Mouse (Mus musculus) lung, adult 2 months (tissue): Measurements from ENCODE around the gene Ccnb2. TPM values are rescaled to one million over a fixed set of nuclear protein-coding genes. Genes with fewer than 3 reads are reported as not detected.

ENCODE experiments used
- DNase-seq: peaks from one replicate; pipeline ENCODE4 v3.0.0; 2022
- H3K4me1 ChIP-seq: fragments of 200-500 bp; 2 replicates; pipeline ENCODE4 v1.6.1; 2011; ENCODE audit warnings: low read length; ENCODE audit not compliant: control insufficient read depth, insufficient read depth
- H3K4me3 ChIP-seq: fragments of 200-500 bp; replicated peaks from 2 replicates; pipeline ENCODE3; 2011; ENCODE audit warnings: low read depth, mild to moderate bottlenecking, control low read depth, low read length; ENCODE audit errors: extremely low read depth
- CTCF ChIP-seq: fragments of 200-500 bp; IDR thresholded peaks from 2 replicates; pipeline ENCODE4 v1.5.1; 2011; ENCODE audit warnings: mild to moderate bottlenecking, low read length, control low read depth; ENCODE audit not compliant: insufficient read depth
- POLR2A ChIP-seq: fragments of 200-500 bp; IDR thresholded peaks from 2 replicates; pipeline ENCODE4 v1.6.1; 2011; ENCODE audit warnings: low read depth, mild to moderate bottlenecking, control low read depth, low read length, borderline replicate concordance; ENCODE audit errors: extremely low read depth
- WGBS: fragments of 180-500 bp; shearing (Covaris S2); methylation state at CpG from one replicate; pipeline ENCODE4 v1.1.7; 2018; 5-methylcytosine and 5-hydroxymethylcytosine counted together
- polyA plus RNA-seq: library from polyadenylated mRNA; depleted of rRNA; stranded (reverse); fragments of >200 nt; gene quantifications from 2 replicates; pipeline ENCODE4 v1.2.3, GENCODE M21; 2012; rRNA removed

The Ccnb2 gene
- polyA plus RNA-seq, 1 experiment: 2.1 TPM

- TF ChIP-seq POLR2A (no peak), CTCF (no peak)
- H3K4me3 ChIP-seq: no peak overlapping the region
- DNase-seq: no peak
- no peaks in the 10 kb centered on the region for H3K4me1 ChIP-seq
- WGBS: 96% methylated on average over 8 of the region's 8 CpGs
These were observed 56.6 kb downstream of the Ccnb2 start for GRCm38 (mm10) chr9:70364741-70365140.

DNA sequence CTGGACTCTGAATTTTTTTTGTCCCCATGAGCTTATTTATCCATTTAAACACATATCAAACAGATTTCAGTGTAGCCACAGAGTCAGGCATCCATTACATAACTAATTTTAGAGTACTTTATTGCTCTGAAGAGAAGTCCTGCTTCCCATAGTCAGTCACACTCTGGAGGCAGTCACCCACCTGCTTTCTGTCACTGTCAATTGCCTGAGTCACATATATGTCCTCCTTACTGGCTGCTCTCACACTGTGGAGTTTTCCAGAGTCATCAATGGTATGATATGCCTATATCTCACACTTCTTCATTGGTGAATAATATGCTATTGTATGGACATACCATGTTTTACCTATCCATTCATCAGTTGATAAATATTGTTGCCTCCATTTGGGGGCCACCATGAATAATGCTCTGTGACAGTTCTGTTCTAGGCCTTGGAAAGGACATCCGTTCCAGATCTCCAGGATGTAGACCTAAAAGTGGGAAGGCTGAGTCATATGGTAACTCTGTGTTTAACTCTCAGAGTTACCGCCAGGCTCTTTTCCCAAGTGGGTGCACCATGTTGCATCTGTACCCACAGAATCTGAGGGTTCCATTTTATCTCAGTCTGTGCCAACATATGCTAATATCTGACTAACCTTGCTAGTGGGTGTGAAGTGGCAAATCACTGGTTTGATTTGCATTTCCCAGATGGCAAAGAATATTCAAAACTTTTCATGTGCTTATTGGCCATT is 61.8 kb downstream of the Ccnb2 start:
- Histone ChIP-seq H3K4me3 (no peak overlapping the region), H3K4me1 (no peaks in the 10 kb centered on the region)
- DNase-seq: no peak
- TF ChIP-seq POLR2A (no peak), CTCF (no peak)
- WGBS: 95% methylated on average over 2 of the region's 2 CpGs

Other genes starting within 250 kb of the Ccnb2 start
- gene Myo1e, start 214.2 kb downstream of the Ccnb2 start, polyA plus RNA-seq: 13.7 and 21.2 TPM in 2 replicates
- gene Rnf111, start 82.2 kb upstream of the Ccnb2 start, polyA plus RNA-seq: 40.4 and 41.9 TPM in 2 replicates
- 5.8 and 9.0 TPM in 2 replicates for gene Sltm, start 121.2 kb upstream of the Ccnb2 start, polyA plus RNA-seq
- gene Gm10642, start 234.7 kb upstream of the Ccnb2 start, polyA plus RNA-seq: 0.76 and 0.98 TPM in 2 replicates
- 12.0 and 21.8 TPM in 2 replicates for gene Mindy2, start 235.6 kb upstream of the Ccnb2 start, polyA plus RNA-seq